Mouse (Mus musculus) layer of hippocampus, postnatal 36 days (tissue): ENCODE data around the gene Fggy. TPM values are rescaled to one million over a fixed set of nuclear protein-coding genes. Genes with fewer than 3 reads are reported as not detected.

Source experiments
- DNase-seq, 2 experiments: peaks; one replicate each; pipeline ENCODE4 v3.0.0; 2022
- total RNA-seq, 2 experiments: library from RNA; stranded (reverse); gene quantifications; 2 replicates each; pipeline ENCODE4 v1.2.3; 2021

The Fggy gene
- total RNA-seq, 2 experiments from 2014 or later: 12.0 to 14.3 TPM

DNA sequence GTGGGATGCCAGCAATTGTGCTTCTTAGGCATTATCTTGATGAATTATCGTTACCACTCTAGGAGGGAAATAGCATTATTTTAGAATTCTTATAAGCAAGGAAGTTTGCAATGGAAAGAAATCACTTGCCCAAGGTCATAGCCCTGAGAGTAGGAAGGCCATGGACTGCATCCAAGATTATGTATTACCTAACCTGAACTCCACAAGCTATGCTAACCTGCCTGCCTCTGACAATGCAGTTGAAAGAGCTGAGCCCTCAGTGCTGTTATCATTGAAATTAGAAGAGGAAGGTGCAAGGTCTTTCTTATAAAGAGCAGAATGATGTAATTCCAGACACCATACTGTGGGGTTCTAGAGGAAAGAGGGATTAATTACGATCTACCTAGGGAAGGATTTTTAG, 173.8 kb downstream of the Fggy start:
- DNase-seq: no peak

DNA sequence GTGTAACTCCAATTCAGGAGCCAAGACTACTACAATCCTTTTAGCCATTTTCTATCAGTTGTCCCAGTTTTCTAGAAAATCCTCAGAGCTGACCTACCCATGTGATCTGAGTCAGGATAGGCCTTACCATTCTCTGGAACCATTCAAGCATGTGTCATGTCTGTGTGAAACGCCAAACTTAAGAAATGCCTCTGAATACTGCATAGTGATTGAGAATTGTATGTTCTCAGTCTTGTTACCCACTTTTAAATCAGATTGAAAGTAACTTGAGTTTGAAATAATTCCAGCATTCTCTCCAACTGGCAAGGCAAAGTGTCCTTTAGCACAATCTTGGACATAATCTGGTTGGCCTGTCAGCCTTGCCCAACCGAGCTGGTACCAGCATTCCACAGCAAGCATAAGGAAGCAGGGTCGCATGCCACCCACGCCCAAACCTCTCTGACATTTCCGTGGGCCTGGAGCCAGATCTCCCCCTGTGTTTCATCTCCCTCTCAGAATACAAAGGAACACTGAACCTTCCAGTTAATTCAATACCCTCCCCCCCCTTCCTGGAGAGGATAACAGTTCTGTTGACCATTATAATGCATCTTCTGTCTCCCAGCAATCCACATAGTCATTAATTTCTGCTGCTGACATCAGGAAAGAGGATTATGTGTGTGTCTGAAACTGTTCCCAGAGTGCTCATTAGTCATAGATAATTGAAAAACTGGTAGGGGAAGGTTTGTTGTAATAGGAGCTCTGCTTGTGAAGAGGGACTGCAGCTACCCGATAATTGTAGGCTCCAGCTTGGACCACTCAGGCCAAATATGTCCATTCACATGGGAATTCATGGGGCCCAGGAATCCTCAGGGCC, 176.3 kb downstream of the Fggy start:
- DNase-seq: peak; percentile 24 to 26

DNA sequence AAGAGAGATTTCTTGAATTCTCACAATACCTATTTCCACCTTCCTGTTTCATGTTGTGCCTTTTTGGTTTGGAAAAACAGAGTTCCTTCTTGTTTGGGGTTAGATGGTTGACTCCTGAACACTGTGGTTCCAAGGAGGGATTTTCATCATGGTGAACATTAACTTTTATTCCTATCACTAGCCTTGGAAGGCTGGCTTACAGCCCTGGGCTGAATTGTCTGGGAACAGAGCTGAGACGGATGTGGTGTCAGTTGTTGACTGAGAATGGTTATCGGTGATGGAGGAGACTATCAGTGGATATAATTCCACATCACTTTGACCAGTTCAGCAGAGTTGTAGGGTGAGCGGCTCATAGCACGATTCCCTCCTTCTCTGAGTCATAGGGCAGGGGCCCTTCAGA, 178.7 kb downstream of the Fggy start:
- DNase-seq: no peak

DNA sequence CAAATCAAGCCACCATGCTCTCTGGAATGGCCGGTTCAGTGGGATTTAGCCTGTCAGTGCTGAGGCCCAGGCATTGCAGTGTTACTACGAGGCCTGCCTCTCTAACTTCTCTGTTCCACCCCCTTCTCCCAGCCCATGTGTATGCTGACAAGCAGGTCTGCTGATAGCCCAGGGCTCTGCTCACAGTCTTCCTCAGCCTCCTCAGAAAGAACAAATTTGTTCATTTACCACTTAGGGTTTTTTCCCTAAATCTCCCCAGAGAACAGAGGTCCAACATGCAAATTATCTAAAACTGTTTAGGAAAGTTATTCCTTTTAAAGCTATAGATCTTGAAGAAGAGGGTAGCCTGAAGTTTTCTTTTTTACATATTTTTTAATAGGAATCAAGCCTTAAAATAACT, 179.4 kb downstream of the Fggy start:
- DNase-seq: no peak

DNA sequence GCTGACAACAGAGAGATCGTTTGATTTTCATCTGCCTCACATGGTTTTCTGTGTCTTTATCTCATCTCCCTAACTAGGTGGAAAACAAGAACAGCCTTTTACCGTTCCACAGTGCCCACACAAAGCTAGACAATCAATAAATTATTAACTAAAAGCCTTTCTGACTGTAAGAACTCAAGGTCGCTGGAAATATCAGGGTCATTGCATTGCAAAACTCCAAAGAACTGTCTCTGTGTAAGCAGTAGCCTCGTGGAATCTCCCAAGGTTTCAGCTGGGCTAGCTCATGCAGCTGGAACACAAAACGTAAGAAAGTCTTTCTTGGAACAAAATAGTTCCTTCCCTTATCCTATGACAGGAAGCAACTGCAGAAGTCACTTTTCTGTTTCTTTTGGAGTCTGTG, 180.9 kb downstream of the Fggy start:
- no peak for DNase-seq

DNA sequence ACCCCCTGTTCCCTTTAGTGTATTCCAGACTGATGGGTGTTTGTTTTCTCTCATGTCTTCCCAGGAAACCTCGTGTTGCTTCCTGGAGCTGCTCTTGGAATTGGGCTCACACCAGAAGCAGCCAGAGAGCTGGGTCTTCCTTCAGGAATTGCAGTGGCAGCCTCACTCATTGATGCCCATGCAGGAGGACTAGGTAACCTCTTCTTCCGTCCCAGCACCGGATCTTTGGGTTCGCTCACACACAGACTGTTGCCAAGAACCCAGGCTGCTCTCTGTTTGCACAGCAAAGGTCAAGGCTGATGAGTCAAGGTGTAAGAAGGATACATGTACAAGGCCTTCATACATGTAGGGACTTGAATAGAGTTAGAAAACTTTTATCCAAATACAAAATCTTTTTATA, 181.4 kb downstream of the Fggy start:
- DNase-seq: no peak

DNA sequence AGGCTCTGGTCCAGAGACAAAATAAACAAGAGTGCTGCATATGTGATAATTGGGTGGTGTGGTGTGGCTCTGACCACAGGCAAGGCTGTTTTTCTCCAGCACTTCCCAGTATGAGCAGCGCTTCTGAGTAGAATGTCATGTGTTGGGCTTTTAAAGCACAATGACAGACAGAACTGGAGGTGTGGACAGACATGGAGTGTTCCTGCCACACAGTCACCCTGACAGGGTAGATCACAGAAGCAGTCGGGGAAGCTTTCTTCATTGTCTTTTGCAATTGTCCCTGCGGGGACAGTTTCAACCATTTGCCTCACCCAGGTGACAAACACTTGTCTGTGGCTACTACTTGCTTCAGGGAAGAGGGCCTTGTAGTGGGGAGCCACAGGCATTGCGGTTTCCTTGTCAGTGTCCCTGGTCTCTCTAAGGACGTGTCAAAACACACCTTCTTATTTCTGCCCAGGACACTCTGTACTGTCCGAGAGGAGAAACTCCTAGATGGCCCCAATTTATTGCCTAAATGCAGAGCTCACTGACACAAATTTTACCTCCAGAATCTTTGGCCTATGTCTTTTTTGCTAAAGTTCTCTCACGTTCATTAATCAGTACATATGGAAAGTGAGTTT, 183.9 kb downstream of the Fggy start:
- no peak for DNase-seq

DNA sequence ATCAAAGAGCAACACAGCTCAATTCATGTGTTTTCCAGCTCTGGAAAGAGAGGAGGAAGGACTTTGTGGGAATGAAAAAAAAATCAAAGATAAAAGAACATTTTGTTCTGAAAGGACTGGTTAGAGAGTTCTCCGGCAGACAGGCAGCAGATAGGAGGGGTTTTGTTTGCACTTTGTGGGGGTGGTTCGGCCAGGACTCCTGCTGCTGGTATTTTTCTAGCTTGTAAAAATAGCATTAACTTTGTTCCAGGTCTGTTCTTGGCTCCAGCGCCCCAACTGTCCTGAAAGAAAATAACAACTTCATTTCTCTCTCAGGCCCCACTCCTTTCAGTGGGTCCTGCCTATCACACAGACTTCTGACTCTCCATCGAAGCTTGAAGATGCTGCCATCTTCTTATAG, 185.7 kb downstream of the Fggy start:
- DNase-seq: peak; percentile 20 to 33

DNA sequence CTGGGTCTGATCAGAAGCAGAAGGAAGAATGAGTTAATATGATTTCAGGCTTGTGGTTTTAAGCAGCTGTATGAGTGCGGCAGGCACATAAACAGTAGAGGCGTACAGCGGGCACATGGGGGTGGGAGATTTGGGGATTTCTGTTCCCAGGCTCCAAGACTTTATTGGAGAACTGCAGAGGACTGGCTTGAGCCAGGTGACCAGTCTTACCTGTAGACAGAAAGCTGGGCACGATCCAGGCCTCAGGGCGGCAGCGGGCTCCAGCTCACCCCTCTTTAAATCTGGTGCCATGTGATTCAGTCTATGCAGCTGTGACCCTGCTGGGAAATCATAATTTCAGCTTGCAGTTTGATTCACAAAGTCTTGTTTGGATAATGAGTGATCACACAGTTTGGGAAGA, 189.6 kb downstream of the Fggy start:
- DNase-seq: no peak

DNA sequence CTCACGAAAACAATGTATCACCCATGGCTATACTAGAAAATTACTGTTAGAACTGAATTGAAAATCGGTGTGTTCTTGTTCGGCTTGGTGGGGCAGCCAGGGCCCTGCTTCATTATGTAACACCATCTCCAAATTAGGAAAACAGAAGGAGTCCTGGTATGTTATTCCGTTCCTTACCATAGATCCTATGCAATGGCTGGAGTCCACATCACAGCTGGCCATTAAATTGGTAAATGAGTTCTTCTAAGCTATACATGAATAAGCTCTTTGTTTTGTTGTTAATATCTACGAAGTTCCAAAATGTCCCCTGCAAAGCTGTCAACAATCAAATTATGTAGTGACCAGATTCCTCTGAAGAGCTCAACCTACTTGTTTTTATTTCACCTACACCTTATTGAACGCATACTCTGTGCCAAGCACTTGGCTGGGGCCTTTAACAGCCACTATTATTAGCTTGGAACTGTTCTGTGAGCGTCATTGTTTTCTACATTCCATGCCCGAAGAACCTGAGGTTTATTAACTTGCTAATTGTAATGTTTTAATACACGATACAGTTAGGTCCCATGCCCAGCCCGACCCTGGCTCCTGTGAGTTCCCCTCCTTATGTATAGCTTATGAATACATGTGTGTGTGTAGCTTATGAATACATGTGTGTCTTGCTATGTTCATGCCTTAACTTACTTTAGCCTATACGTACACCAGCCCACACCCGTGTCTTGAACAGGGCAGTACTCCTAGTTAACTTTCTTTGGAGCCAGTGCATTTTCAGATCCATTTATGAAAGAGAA, 190.3 kb downstream of the Fggy start:
- DNase-seq: no peak

DNA sequence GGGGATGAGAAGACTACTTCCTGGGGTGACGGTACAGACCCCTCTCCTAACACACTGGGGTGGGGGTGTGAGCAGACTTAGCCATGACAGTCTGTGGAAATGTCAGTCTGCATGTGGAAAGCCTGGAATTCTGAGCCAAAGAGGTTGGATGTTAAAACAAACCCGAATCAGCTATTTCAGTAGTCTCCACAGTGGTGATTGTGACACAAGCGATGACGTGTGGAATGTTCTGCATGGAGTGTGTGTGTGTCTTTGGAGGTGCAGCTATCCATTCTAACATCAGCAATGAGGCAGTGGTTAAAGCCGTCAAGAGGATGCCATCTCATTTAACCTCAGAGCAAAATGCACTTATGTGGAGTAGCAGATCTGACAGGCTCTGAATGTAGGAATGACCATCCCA, 192.9 kb downstream of the Fggy start:
- DNase-seq: no peak

DNA sequence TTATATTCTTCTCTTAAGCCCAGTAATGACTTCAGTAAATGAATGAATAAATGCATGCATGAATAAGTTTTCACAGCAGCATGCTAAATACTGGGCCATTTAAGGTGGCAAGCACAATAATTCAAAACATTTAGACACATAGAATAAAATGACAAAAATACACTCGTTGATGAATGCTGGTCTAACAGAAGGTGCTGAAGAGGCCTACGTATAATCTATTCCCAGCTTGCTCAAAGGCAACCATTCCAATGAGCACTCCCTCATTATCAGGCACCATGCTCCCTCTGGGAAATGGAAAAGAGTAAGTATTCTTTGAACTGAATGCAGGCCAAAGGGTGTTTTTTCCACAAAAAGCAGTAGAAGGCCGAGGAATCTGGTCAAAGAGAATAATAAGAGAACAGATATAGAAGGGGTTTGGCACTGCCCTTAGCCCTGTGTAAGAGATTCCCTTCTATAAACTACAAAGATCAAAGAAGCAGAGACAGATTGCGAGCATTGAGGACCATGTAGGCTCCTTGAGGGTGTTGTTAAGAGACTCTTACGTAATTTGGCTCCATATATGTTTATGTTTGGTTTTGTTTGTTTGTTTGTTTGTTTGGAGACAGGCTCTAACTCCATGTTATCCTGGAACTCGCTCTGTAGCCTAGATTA, 195.4 kb downstream of the Fggy start:
- no peak for DNase-seq

DNA sequence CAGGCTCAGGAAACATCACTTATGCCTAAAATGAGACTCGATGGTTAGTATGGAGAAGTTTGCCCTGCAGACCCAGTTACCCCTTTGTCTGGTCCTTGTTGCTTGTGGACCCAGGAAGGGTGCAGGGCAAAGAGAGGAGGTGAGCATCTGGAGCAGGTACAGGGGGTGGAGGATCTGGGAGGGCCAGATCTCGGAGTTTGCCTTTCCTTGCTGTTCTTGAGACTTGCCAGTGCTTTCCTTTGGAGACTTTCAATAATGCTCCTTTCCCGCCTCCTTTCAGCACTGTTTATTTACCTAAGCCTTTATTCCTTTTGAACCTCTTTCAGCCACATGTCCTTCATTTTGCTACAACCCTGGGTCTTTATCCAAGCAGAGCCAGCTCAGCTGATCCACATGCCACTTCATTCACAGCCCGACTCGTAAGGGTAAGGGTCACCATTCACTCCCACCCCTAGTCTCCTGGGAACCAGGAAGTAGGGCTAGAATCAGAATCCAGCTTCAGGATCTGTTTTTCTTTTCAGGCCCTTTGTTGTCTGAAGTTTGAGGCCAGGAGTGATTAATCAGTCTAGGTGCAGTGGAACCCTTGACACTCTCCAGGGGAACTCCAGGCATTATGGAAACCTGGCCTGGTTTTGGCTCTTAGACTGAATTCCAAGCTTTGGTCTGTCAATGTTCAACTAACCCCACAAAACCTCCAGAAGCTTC, 201.9 kb downstream of the Fggy start:
- no peak for DNase-seq

DNA sequence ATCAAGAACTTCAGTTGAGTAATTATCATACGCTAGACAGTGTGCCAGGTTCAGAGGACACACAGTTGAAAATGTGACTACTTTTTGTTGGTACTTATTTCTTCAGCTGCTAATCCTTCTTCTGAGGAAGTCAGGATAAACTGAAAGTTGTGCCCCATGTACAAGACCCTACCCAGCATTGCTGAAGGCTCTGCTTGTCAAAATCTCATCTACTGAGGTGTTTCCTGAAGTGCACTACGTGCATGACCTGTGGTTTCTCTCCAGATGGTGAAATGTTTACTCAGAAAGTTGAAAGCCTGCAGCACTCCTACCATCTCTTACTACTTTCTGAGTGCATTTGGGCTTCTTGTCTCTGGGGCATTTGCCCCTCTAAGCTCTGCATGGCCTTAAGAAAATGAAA, 208.1 kb downstream of the Fggy start:
- DNase-seq: no peak

DNA sequence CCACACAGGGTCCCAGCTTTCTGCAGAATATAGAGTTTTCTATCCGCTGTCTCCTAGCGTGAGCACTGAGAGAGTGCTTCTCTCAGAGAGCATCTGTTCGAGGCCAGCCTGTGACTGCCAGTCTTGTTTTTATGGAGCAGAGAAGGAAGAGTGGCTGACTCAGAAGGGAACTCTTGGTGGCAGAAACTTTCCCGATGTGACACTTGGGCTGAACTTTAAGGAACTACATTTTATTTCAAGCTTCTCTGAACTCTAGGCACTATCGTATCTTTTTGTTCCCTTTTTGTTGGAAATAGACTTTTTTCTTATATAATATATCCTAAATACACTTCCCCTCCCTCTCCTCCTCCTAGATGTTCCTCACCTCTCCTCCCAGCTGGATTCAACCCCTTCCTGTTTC, 213.2 kb downstream of the Fggy start:
- no peak for DNase-seq

DNA sequence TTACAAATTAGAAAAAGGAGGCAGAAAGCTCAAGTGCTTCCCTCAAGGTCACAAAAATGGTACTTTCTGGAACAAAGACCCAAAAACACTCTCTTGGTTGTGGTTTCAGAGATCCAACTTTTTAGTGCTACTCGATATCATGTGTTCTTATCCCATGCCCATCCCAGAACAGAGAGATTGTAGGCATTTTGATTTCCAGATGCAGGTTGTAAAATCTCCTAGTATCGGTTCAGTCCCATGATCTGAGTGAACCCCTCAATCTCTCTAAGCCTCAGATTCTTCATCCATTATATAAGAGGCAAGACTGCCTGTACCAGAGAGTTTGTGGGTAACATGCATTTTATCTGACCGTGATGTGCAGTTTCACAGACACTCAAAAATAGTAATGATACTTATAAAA, 214.2 kb downstream of the Fggy start:
- DNase-seq: no peak

DNA sequence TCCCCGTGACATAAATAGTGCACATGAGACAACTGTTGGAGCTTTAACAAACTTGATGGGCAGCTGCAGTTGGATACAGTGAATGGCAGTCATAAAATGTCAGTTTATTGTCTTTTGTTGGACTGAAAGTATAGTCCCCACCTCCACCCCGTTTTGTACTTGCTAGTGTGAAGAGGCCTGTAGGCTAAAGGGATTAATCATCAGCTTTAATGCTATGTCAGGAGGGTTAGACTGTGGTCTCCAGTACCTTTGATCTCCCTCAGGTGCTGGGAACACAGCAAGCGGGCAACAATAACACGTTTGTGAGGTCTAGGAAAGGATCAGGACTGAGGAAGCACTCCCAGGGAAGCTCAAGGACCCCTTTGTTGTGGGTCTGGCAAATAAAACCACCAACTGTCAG, 214.6 kb downstream of the Fggy start:
- DNase-seq: no peak

DNA sequence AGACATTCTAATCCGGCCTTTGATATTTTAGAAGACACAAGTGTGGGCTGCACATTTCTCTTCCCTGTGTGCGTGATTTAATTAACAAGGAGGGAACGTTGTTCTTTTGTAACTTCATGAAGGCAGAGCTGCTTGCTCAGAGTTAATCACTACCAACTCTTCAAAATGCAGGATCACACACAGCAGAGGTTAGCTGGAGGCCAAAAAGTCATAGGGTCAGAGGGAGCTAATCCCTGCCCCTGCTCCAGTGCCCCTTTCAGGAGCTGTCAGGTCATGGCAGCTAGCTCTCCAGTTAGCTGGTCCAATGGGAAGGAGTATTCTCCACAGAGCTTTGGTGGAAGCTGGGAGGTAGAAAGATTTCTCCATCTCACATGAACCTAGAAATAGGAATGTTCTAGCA, 215.4 kb downstream of the Fggy start:
- no peak for DNase-seq

DNA sequence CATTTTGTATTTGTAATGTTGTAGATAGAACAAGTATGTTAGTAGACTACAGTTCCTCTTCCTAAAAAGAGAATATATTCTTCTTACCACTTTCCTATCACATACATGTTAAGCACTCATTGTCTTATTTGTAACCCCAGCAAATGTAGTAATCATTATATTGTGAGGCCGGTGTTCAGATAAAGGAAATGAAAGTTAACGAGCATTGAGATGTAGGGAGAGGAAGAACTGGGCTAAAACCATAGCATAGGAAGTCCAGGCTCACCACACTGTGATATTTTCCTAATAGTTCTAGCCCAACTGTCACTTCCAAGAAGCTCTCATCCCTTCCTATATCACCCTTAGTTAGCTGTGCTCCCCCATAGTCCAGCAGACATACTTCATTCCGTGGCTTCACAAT, 218.3 kb downstream of the Fggy start:
- DNase-seq: no peak

DNA sequence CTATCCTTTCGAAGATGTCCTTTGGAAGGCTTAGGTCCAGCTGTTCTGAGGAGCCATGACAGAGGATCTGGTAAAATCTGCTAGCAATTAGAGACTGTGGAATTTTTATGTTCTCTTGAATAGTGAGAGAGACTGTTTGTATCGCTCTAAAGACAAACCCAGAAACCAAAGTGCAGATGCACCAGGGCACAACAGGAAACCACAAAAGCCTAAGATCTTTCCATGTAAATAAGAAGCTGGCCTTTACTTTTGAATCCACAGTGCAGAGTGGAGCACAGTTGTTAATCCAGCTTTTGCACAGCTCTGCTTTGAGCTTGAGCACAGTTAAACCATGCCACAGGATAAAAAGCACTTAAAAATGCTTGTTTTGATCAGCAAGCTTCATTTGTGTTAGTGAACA, 220.5 kb downstream of the Fggy start:
- DNase-seq: no peak

DNA sequence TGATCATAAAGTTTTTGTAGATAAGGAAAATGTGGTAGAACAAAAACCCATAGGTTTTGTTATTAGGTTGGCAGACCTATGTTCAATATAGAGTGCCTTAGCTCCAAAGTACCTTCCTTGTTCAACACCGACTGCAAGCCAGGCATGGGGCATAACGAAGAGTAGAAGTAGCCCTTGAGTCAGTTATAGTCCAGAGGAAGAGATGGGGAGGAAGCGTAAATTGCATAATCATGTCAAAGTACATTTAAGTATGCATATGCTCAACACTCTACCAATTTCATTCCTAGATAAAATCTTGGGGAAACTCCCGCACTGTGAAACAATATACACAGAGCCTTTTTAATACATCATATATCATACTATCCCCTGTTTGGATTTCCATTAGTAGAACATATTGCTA, 221.2 kb downstream of the Fggy start:
- DNase-seq: no peak

DNA sequence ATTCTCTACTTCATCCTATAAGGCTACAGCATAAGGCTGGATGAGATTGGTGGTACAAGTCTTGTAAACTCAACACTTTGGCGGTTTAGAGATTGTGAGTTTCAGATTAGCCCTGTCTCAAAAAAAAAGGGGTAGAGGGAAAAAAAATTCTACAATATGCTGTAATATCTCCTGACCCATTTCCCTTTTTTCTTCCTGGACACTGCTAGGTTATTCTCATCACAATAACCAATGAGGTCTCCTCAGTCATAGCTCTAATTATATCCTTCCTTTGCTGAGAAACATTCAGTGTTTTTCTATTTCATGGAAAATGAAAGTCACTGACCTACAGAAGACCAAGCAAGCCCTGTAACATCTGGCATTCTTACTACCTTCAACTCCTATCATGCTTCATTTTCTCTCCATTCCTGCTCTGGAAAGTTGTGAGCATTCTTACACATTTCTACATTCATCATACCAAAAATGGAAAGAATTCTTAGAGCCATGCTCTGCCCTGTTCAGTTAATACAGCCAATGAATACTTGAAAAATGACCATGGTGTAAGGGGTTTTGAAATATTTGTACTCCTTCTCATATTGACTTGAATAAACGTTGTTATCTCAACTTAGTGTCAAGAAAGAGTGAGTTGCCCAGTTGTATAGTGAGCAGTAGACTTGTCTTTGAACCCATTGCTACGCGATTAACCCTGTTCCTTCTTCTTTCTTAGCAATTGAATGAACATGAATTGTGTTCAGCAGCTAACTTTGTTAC, 227.0 kb downstream of the Fggy start:
- no peak for DNase-seq
